Mouse (Mus musculus) lung, postnatal 0 days (tissue): ENCODE data around the gene Pard6a. TPM values are rescaled to one million over a fixed set of nuclear protein-coding genes. Genes with fewer than 3 reads are reported as not detected.

Source experiments
- ATAC-seq: fragments of 200-750 bp; cut with Nextera tagmentation; 2 replicates; pipeline ENCODE4 v1.8.0; 2017; ENCODE audit warnings: moderate library complexity
- DNase-seq: peaks from one replicate; pipeline ENCODE4 v3.0.0-alpha.2; 2016; ENCODE audit warnings: low spot score
- H3K27ac ChIP-seq: fragments of 300-500 bp; sonication (generic); 2 replicates; pipeline ENCODE4 v1.5.1; 2014; ENCODE audit warnings: antibody characterized with exemption, mild to moderate bottlenecking, low read length, mixed read lengths
- H3K27me3 ChIP-seq: fragments of 300-500 bp; sonication (generic); replicated peaks from 2 replicates; pipeline ENCODE4 v1.6.1; 2014; ENCODE audit warnings: low read length, mixed read lengths; ENCODE audit not compliant: insufficient read depth
- H3K36me3 ChIP-seq: fragments of 300-500 bp; sonication (generic); 2 replicates; pipeline ENCODE4 v1.6.1; 2014; ENCODE audit warnings: low read length, mixed read lengths; ENCODE audit not compliant: insufficient read depth
- H3K4me1 ChIP-seq: fragments of 300-500 bp; sonication (generic); 2 replicates; pipeline ENCODE4 v1.6.1; 2014; ENCODE audit warnings: antibody characterized with exemption, low read depth, low read length, mixed read lengths; ENCODE audit not compliant: insufficient read depth
- H3K4me2 ChIP-seq: fragments of 300-500 bp; sonication (generic); replicated peaks from 2 replicates; pipeline ENCODE4 v1.6.1; 2014; ENCODE audit warnings: low read depth, mild to moderate bottlenecking, low read length, moderate library complexity, mixed read lengths
- H3K4me3 ChIP-seq: fragments of 300-500 bp; sonication (generic); 2 replicates; pipeline ENCODE4 v1.5.1; 2014; ENCODE audit warnings: low read depth, low read length
- H3K9ac ChIP-seq: fragments of 300-500 bp; sonication (generic); replicated peaks from 2 replicates; pipeline ENCODE4 v1.6.1; 2014; ENCODE audit warnings: low read depth, mild to moderate bottlenecking
- H3K9me3 ChIP-seq: fragments of 300-500 bp; sonication (generic); 2 replicates; pipeline ENCODE4 v1.6.1; 2016; ENCODE audit warnings: low read length, mixed read lengths
- CTCF ChIP-seq: IDR thresholded peaks from 2 replicates; pipeline ENCODE4 v1.5.1; 2016; ENCODE audit warnings: antibody characterized with exemption, mild to moderate bottlenecking
- EP300 ChIP-seq: IDR thresholded peaks from 2 replicates; pipeline ENCODE4 v1.6.1; 2016; ENCODE audit warnings: antibody characterized with exemption, mild to moderate bottlenecking, control low read depth
- WGBS: fragments of 180-500 bp; shearing (Covaris S2); extraction: QIAGEN DNeasy Blood & Tissue Kit; methylation state at CpG from one replicate; pipeline ENCODE4 v1.1.7; 2014; 5-methylcytosine and 5-hydroxymethylcytosine counted together
- polyA plus RNA-seq: library from polyadenylated mRNA; unstranded; fragments of >200 nt; fragmentation: Nextera tagmentation; extraction: Ambion mirVana; gene quantifications from 2 replicates; pipeline ENCODE4 v1.2.1, GENCODE M21; 2015

The Pard6a gene
- polyA plus RNA-seq, result 14.8 and 16.6 TPM in 2 replicates

GRCm38 (mm10) chr8:105700966-105701824 lies at the start of gene Pard6a, which contains the start of gene Acd:
Gene Pard6a, plus strand, starts transcription at chr8:105701148.
Gene Acd, minus strand, starts transcription at chr8:105701102.
- H3K27me3 ChIP-seq, result no peaks in the 10 kb centered on the region
- DNase-seq (peak; percentile 96), ATAC-seq (peak; percentile 89)
- peak within 1 kb of the TSS; percentile 74 for H3K4me3 ChIP-seq
- peak within 1 kb of the TSS; percentile 90 for H3K4me2 ChIP-seq
- H3K36me3 ChIP-seq, result peaks cover 13% of the 10 kb centered on the region; the same call in 1 of the 2 replicates
- TF ChIP-seq EP300 (no peak), CTCF (0 out of 2 replicates have a peak, but pooled peaks have one; percentile 7)
- WGBS, result under 1% methylated on average over 60 of the region's 60 CpGs
- peak within 1 kb of the TSS; percentile 91 for H3K27ac ChIP-seq
- no peaks in the 10 kb centered on the region for H3K9me3 ChIP-seq
- H3K9ac ChIP-seq, result peak within 1 kb of the TSS; percentile 52
- peaks cover 6% of the 10 kb centered on the region; the same call in 1 of the 2 replicates for H3K4me1 ChIP-seq

DNA sequence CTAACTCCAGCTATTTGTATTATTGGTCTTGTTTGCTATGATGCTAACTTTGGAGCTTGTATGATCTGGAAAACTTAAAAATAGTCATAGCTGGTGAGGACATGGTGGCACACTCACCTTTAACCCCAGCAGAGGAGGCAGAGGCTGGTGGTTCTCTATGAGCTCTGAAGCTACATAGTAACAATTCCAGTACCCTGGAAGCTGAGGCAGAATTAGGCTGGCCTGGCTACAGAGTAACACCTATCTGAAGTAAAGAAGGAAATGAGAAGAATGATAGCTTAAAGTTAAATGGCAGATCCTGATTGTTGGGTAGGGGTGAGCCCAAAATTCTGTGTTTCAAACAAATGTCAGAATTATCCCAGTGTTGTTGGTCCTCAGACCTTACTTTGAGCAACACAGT lies 43.3 kb upstream of the Pard6a start:
- Histone ChIP-seq H3K4me3 (no peak overlapping the region), H3K9me3 (no peaks in the 10 kb centered on the region), H3K4me1 (no peaks in the 10 kb centered on the region), H3K9ac (no peak overlapping the region), H3K27me3 (no peaks in the 10 kb centered on the region), H3K36me3 (no peaks in the 10 kb centered on the region), H3K27ac (no peak overlapping the region), H3K4me2 (no peak overlapping the region)
- ATAC-seq (no peak), DNase-seq (no peak)
- TF ChIP-seq EP300 (no peak), CTCF (no peak)

- Histone ChIP-seq H3K4me3 (no peak overlapping the region), H3K9me3 (no peaks in the 10 kb centered on the region), H3K4me1 (no peaks in the 10 kb centered on the region), H3K9ac (no peak overlapping the region), H3K36me3 (peaks cover 21% of the 10 kb centered on the region; the same call in 1 of the 2 replicates), H3K4me2 (no peak overlapping the region), H3K27me3 (no peaks in the 10 kb centered on the region), H3K27ac (no peak overlapping the region)
- ATAC-seq (peak; percentile 62), DNase-seq (peak; percentile 81)
- peak; percentile 73 for TF ChIP-seq CTCF
- TF ChIP-seq EP300, result no peak
- WGBS, result 63% methylated on average over 3 of the region's 3 CpGs
Observed at GRCm38 (mm10) chr8:105661167-105661566, 39.8 kb upstream of the Pard6a start.

GRCm38 (mm10) chr8:105677891-105678290 lies 23.1 kb upstream of the Pard6a start:
- no peak for ATAC-seq
- Histone ChIP-seq H3K27ac (no peak overlapping the region), H3K4me1 (no peaks in the 10 kb centered on the region), H3K27me3 (no peaks in the 10 kb centered on the region), H3K9me3 (no peaks in the 10 kb centered on the region), H3K9ac (no peak overlapping the region), H3K4me3 (no peak overlapping the region), H3K4me2 (no peak overlapping the region), H3K36me3 (peaks cover 67% of the 10 kb centered on the region)
- no peak for DNase-seq
- peak; percentile 38 for TF ChIP-seq CTCF
- no peak for TF ChIP-seq EP300
- WGBS, result 79% methylated on average over 1 of the region's 1 CpGs

GRCm38 (mm10) chr8:105685325-105685724 lies 15.6 kb upstream of the Pard6a start:
- WGBS, result 71% methylated on average over 7 of the region's 7 CpGs
- ATAC-seq, result no peak

DNA sequence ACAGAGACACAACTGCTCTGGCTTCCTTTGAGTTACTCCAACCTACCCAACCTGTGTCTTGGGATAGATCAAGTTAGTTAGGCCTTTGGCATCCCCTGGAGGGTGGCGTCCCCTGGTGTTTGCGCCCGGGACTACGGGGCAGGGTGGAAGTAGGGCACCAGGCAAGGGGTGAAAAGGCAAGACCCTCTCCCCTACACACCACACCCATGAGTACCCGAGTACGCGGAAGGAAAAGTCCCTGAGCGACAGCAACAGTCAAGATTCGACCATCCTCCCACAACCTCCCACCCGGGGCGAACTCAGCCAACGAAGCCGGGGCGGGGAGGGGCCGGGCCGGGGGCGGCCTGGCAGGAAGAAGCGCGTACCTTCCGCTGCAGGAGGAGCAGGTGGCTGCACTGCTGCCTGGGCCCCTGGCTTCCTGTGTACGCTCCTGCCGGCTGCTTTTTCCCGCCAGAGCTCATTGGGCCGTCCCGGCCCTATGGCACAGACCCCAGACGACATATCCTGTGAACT lies 15.1 kb upstream of the Pard6a start, which contains the start of gene Carmil2:
Carmil2 (plus strand) TSS at position 479 of the 513 bp plus-strand sequence.
- Histone ChIP-seq H3K4me3 (no peak within 1 kb of the TSS; the same call in 1 of the 2 replicates), H3K4me2 (peak within 1 kb of the TSS; percentile 43), H3K36me3 (peaks cover 18% of the 10 kb centered on the region; the same call in 1 of the 2 replicates), H3K9ac (no peak within 1 kb of the TSS), H3K27me3 (no peaks in the 10 kb centered on the region), H3K27ac (no peak within 1 kb of the TSS), H3K4me1 (no peaks in the 10 kb centered on the region), H3K9me3 (no peaks in the 10 kb centered on the region)
- peak; percentile 42 for DNase-seq
- 11% methylated on average over 17 of the region's 26 CpGs for WGBS
- TF ChIP-seq EP300, result no peak
- peak; percentile 85 for TF ChIP-seq CTCF
- peak; percentile 61 for ATAC-seq

More at GRCm38 (mm10) chr8:105685325-105685724, 15.6 kb upstream of the Pard6a start:
- no peaks in the 10 kb centered on the region for H3K9me3 ChIP-seq
- H3K9ac ChIP-seq, result no peak overlapping the region
- H3K27me3 ChIP-seq, result no peaks in the 10 kb centered on the region
- H3K27ac ChIP-seq, result no peak overlapping the region
- no peaks in the 10 kb centered on the region for H3K4me1 ChIP-seq
- H3K36me3 ChIP-seq, result peaks cover 24% of the 10 kb centered on the region
- no peak overlapping the region for H3K4me2 ChIP-seq
- no peak overlapping the region for H3K4me3 ChIP-seq
- TF ChIP-seq EP300, result no peak
- TF ChIP-seq CTCF, result no peak
- no peak for DNase-seq
